Mouse (Mus musculus) c-Kit-positive CD71-positive TER-119-positive erythroid progenitor cells, embryonic 14.5 days (primary cell): ENCODE results near the gene Nupl1.

ENCODE experiments used
- DNase-seq: peaks from one replicate; pipeline ENCODE4 v3.0.0-alpha.2; 2013; ENCODE audit warnings: low spot score

Nupl1 gene

DNA sequence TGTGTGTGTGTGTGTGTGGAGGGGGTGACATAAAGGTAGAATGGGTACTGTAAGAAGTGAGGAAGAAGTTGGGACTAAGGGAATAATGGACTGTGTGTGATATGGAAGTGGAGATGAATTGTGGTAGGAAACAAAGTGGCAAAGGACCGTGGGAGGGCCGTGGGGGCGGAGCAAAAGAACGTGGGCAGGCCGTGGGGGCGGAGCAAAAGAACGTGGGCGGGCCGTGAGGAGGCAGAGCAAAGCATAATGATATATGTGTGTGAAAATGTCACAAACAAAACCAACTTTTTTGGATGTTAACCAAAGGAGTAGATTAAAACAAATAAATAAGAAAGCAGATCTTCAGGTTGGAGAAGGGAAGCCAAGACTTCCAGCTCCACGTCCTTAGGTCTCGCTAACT is 98.9 kb downstream of the Nupl1 start:
- no peak for DNase-seq

DNA sequence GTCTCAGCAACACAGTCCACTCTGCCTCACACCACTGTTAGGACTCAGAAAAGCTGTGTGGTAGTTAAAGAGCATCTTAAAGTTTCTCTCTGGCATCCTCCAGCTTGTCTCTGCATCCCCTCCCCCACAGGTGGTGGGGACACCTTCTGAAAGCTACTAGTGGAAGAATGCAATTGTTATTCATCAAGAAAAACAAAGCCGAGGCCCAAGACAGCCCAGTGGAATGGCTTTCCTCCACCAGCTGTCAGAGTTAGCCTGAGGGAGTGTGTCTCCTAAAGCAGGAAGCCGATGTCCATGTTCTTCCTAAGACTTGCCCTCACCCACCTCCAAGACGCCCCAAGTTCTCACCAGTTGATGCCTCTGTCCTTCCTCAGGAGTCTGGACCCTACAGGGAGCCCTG is 102.3 kb downstream of the Nupl1 start:
- no peak for DNase-seq

DNA sequence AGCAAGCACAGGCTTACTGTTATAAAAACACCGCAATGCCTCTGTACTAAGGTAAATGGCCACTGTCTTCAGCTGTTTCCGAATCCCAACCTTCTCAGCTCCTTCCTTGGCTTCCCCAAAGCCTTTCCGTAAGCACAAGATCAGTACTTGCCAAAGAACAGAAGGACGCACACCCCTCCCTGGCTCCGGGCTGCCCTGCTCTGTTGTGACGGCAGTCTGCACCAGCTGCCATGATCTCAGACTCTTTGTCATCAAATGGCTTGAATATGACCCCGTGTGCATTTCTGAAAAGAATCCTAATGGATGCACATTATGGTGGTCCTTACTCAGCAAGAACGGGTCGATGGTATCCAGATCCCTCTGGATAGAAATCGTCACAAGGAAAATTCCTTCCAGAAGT is 108.0 kb downstream of the Nupl1 start:
- DNase-seq: no peak

GRCm38 (mm10) chr14:60138339-60138738 is 112.9 kb downstream of the Nupl1 start:
- no peak for DNase-seq

- no peak for DNase-seq
Observed at GRCm38 (mm10) chr14:60137812-60138211, 113.4 kb downstream of the Nupl1 start.

DNA sequence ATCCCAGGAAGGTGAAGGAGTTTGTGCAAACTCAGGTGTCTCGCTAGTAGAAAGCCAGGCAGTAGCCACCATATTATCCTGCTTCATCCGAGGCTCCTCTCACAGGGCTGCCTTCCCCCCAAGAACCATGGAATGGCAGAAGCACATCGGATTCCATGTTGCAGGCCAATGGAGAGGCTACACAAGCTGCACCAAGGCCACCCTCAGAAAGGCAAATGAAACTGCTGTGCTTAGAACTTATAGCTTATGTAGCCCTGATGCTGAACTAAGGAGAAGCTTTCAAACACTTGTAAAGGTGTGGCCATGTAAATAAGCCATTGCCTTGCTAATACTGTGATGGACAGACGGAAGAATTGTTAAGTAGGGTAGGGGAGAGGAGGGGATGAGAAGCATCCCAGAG is 115.4 kb downstream of the Nupl1 start:
- DNase-seq: no peak

DNA sequence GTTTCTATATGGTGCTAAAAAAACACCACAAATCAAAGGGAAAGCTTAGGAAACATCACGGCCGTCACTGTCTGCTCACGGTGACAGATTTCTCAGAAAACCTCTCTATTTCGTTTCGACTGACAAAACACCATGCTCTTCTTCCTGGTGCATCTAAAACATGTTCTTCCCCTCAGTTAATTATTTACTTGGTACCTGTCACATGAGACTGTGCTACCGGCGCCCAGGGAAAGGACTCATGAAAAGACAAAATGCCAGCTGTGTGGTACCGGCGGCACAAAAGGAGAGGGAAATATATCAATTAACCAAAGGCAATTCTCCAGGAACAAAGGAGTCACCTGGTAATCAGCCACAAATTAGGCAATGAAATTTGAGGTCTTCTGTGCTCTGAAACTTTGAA is 116.5 kb downstream of the Nupl1 start:
- no peak for DNase-seq
